Mouse (Mus musculus): ENCODE measurements at regions not wholly inside any gene's neighbourhood (a gene's known extent, or its start where the extent isn't known, plus 50 kb on each side); places are given as distances from the start of the nearest gene placed in this dataset.
"Not testable (repeated sequence)": the region's sequence is repeated elsewhere in the genome, so short reads cannot be mapped to it uniquely, and the experiment has no call there.

GRCm38 (mm10) chr6:24384193-24384888, 130.5 kb downstream of the Iqub start:
- Histone ChIP-seq H3K27ac (no peak overlapping the region), H3K4me3 (replicated peaks) (no peak overlapping the region), H3K27me3 (no peaks in the 10 kb centered on the region), H3K4me1 (replicated peaks) (no peaks in the 10 kb centered on the region), H3K4me2 (no peak overlapping the region), H3K9ac (replicated peaks) (no peak overlapping the region), H3K36me3 (no peaks in the 10 kb centered on the region), H3K9me3 (no peaks in the 10 kb centered on the region)
- ATAC-seq (ENCODE audit: insufficient number of reproducible peaks, insufficient read depth, low FRiP score, low TSS enrichment, low read depth): no peak
- WGBS: 81% methylated on average over 11 of the region's 11 CpGs

- Histone ChIP-seq H3K27ac (no peak overlapping the region), H3K9me3 (no peaks in the 10 kb centered on the region), H3K9ac (replicated peaks) (no peak overlapping the region), H3K4me1 (replicated peaks) (no peaks in the 10 kb centered on the region), H3K4me2 (no peak overlapping the region), H3K4me3 (replicated peaks) (no peak overlapping the region), H3K27me3 (no peaks in the 10 kb centered on the region), H3K36me3 (no peaks in the 10 kb centered on the region)
- no peak for ATAC-seq (ENCODE audit: insufficient number of reproducible peaks, insufficient read depth, low FRiP score, low TSS enrichment, low read depth)
- WGBS: 54% methylated on average over 2 of the region's 2 CpGs
Observed at GRCm38 (mm10) chr6:24379859-24380258, 135.0 kb downstream of the Iqub start.

GRCm38 (mm10) chr6:24376728-24377127, 138.1 kb downstream of the Iqub start:
- ATAC-seq (ENCODE audit: insufficient number of reproducible peaks, insufficient read depth, low FRiP score, low TSS enrichment, low read depth): no peak
- H3K36me3 ChIP-seq: no peaks in the 10 kb centered on the region
- no peak overlapping the region for H3K4me3 ChIP-seq (replicated peaks)
- H3K27ac ChIP-seq: no peak overlapping the region
- H3K4me1 ChIP-seq (replicated peaks): no peaks in the 10 kb centered on the region
- H3K9me3 ChIP-seq: no peaks in the 10 kb centered on the region
- H3K4me2 ChIP-seq: no peak overlapping the region
- no peak overlapping the region for H3K9ac ChIP-seq (replicated peaks)
- no peaks in the 10 kb centered on the region for H3K27me3 ChIP-seq
- 88% methylated on average over 4 of the region's 4 CpGs for WGBS

DNA sequence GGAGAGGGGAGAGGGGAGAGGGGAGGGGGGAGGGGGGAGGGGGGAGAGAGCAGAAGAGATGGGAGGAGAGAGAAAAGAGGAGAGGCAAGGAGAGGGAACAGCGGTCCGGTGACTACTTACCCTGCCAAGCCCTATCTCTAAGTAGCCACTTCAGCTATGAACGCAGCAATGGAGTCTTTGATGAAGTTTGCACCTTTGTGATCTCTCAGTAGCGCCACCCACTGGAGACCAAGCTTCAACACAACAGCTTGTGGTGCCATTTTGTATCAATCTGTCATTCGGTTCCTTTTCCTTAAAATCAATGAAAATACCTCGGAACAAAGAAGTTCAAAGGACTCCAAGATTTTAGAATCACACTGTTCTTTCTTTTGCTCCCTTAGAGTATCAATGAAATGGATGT, 141.7 kb downstream of the Iqub start:
- Histone ChIP-seq H3K36me3 (no peaks in the 10 kb centered on the region), H3K4me1 (replicated peaks) (no peaks in the 10 kb centered on the region), H3K9me3 (no peaks in the 10 kb centered on the region), H3K4me3 (replicated peaks) (no peak overlapping the region), H3K27ac (no peak overlapping the region), H3K4me2 (no peak overlapping the region), H3K27me3 (no peaks in the 10 kb centered on the region), H3K9ac (replicated peaks) (no peak overlapping the region)
- ATAC-seq (ENCODE audit: insufficient number of reproducible peaks, insufficient read depth, low FRiP score, low TSS enrichment, low read depth): no peak
- WGBS: 87% methylated on average over 6 of the region's 6 CpGs

GRCm38 (mm10) chr6:24371680-24372079, 143.2 kb downstream of the Iqub start:
- Histone ChIP-seq H3K27me3 (no peaks in the 10 kb centered on the region), H3K36me3 (no peaks in the 10 kb centered on the region), H3K4me2 (no peak overlapping the region), H3K9me3 (no peaks in the 10 kb centered on the region), H3K9ac (replicated peaks) (no peak overlapping the region), H3K4me3 (replicated peaks) (no peak overlapping the region), H3K4me1 (replicated peaks) (no peaks in the 10 kb centered on the region), H3K27ac (no peak overlapping the region)
- ATAC-seq (ENCODE audit: insufficient number of reproducible peaks, insufficient read depth, low FRiP score, low TSS enrichment, low read depth): no peak
- WGBS: 57% methylated on average over 1 of the region's 1 CpGs

DNA sequence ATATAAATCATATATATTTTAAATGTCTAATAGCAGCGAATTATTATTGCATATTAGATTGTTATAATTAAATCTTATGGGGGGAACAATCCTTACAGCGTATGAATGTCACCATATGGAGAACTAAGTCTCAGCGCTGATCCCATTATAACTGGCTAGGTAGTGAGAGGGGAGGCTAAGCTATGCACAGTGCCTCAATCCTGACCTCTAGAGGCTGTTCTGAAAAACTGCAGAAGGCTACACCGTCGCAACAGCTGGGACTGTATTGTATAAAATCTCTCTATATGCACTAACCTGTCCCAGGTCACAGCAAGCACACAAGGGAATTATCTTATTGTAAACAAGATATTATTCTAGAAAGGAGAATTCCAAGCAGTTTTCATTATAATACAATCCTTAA, 164.0 kb downstream of the Iqub start:
- peak; percentile 68; the same call in 1 of the 2 replicates for ATAC-seq (ENCODE audit: insufficient number of reproducible peaks, insufficient read depth, low FRiP score, low TSS enrichment, low read depth)
- Histone ChIP-seq H3K9me3 (no peaks in the 10 kb centered on the region), H3K4me1 (replicated peaks) (0 out of 2 replicates have a peak, but pooled peaks cover 6% of the 10 kb centered on the region), H3K27me3 (no peaks in the 10 kb centered on the region), H3K9ac (replicated peaks) (no peak overlapping the region), H3K27ac (no peak overlapping the region), H3K4me2 (no peak overlapping the region), H3K36me3 (no peaks in the 10 kb centered on the region), H3K4me3 (replicated peaks) (no peak overlapping the region)
- 15% methylated on average over 5 of the region's 5 CpGs for WGBS

GRCm38 (mm10) chr6:24348481-24349062, 166.3 kb downstream of the Iqub start:
- no peak overlapping the region for H3K27ac ChIP-seq
- no peak overlapping the region for H3K4me3 ChIP-seq (replicated peaks)
- 73% methylated on average over 8 of the region's 8 CpGs for WGBS
- H3K4me1 ChIP-seq (replicated peaks): 0 out of 2 replicates have a peak, but pooled peaks cover 6% of the 10 kb centered on the region
- H3K4me2 ChIP-seq: peak overlapping the region; percentile 28
- H3K27me3 ChIP-seq: no peaks in the 10 kb centered on the region
- H3K36me3 ChIP-seq: no peaks in the 10 kb centered on the region
- no peak overlapping the region for H3K9ac ChIP-seq (replicated peaks)
- H3K9me3 ChIP-seq: no peaks in the 10 kb centered on the region
- ATAC-seq (ENCODE audit: insufficient number of reproducible peaks, insufficient read depth, low FRiP score, low TSS enrichment, low read depth): no peak

- H3K9me3 ChIP-seq: no peaks in the 10 kb centered on the region
- no peaks in the 10 kb centered on the region for H3K27me3 ChIP-seq
- no peak overlapping the region for H3K4me3 ChIP-seq (replicated peaks)
- no peak for ATAC-seq (ENCODE audit: insufficient number of reproducible peaks, insufficient read depth, low FRiP score, low TSS enrichment, low read depth)
- WGBS: 45% methylated on average over 13 of the region's 13 CpGs
- H3K4me1 ChIP-seq (replicated peaks): 0 out of 2 replicates have a peak, but pooled peaks cover 6% of the 10 kb centered on the region
- H3K36me3 ChIP-seq: no peaks in the 10 kb centered on the region
- no peak overlapping the region for H3K27ac ChIP-seq
- no peak overlapping the region for H3K9ac ChIP-seq (replicated peaks)
- H3K4me2 ChIP-seq: peak overlapping the region; percentile 28
Observed at GRCm38 (mm10) chr6:24347745-24348480, 167.0 kb downstream of the Iqub start.

DNA sequence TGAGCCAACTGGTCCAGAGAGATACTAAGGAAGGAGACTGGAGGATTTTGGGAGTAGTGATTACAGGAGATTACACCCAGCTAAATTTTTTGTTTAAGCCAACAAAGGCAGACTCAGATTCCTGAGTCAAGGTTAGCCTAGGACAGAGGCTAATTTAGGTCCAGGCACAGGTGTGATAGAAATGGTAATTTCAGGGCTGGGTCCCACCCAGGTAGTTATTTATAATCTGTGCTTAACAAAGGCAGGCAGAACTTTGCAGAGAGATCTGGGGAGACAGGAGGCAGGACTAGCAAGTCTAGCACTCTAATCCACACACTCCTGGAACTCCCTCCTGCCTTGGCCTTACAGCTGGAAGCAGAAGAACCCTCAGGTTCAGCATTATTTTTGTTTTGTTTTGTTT, 172.4 kb downstream of the Iqub start:
- Histone ChIP-seq H3K4me2 (no peak overlapping the region), H3K27me3 (no peaks in the 10 kb centered on the region), H3K36me3 (no peaks in the 10 kb centered on the region), H3K9ac (replicated peaks) (no peak overlapping the region), H3K4me1 (replicated peaks) (no peaks in the 10 kb centered on the region), H3K27ac (no peak overlapping the region), H3K4me3 (replicated peaks) (no peak overlapping the region), H3K9me3 (no peaks in the 10 kb centered on the region)
- ATAC-seq (ENCODE audit: insufficient number of reproducible peaks, insufficient read depth, low FRiP score, low TSS enrichment, low read depth): no peak

DNA sequence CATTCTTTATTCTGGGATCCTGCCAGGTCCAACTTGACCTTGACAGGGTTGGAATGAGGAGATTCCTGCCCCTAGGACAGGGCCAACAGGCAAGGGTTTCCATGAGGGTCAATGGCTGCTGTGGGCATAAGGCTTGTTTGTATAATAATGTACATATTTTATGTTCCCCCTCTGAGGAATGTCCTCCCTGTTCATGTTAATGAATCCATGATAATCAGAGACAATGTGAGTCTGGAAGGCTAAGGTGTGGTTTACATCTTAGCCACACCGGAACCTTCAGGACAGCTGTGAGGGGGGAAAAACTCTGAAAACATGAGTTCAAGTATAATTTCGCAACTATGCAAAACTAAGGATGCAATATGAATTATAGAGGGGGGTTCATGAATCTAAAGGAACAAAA, 172.8 kb downstream of the Iqub start:
- 91% methylated on average over 2 of the region's 2 CpGs for WGBS
- H3K9me3 ChIP-seq: no peaks in the 10 kb centered on the region

DNA sequence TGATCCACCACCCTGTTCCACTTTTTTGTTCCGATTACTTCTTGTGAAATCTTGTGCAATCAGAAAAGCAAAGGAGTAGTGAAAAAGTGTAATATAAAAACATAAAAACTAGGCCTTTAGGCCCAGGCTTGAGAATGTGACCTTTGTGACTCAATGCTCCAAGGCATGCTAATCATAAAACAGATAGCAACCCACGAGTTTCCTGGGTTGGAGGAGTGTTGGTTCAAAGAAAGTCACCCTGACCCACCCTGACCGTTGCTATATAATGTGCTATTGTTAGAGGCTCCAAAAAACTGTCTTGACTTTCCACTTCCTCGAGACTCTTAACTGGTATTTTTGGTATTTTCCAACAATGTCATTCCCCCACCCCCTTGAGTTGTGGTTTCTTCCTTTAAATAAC, 172.2 kb upstream of the Slc13a1 start:
- H3K27ac ChIP-seq; H3K4me1 ChIP-seq (replicated peaks); H3K27me3 ChIP-seq; H3K36me3 ChIP-seq; H3K4me2 ChIP-seq; H3K9me3 ChIP-seq; H3K9ac ChIP-seq (replicated peaks); H3K4me3 ChIP-seq (replicated peaks); ATAC-seq (ENCODE audit: insufficient number of reproducible peaks, insufficient read depth, low FRiP score, low TSS enrichment, low read depth): not testable (repeated sequence)
- WGBS: 76% methylated on average over 4 of the region's 4 CpGs

More for the DNA sequence above, 172.8 kb downstream of the Iqub start:
- Histone ChIP-seq H3K9ac (replicated peaks) (no peak overlapping the region), H3K36me3 (no peaks in the 10 kb centered on the region), H3K4me3 (replicated peaks) (no peak overlapping the region), H3K27ac (no peak overlapping the region), H3K27me3 (no peaks in the 10 kb centered on the region), H3K4me2 (no peak overlapping the region), H3K4me1 (replicated peaks) (no peaks in the 10 kb centered on the region)
- ATAC-seq (ENCODE audit: insufficient number of reproducible peaks, insufficient read depth, low FRiP score, low TSS enrichment, low read depth): no peak

Measured in limb, embryonic 12.5 days (tissue).